Mouse (Mus musculus) forebrain, embryonic 10.5 days (tissue): ENCODE data around the gene Cyp2c23. TPM values are rescaled to one million over a fixed set of nuclear protein-coding genes. Genes with fewer than 3 reads are reported as not detected.

Experiments
- DNase-seq: peaks from one replicate; pipeline ENCODE4 v3.0.0-alpha.2; 2017; ENCODE audit warnings: low spot score; ENCODE audit errors: extremely low spot score
- H3K27ac ChIP-seq: fragments of 300-500 bp; sonication (generic); 2 replicates; pipeline ENCODE4 v1.5.1; 2016; ENCODE audit warnings: mild to moderate bottlenecking
- H3K27me3 ChIP-seq: fragments of 300-500 bp; sonication (generic); 2 replicates; pipeline ENCODE4 v1.6.1; 2016; ENCODE audit warnings: mild to moderate bottlenecking; ENCODE audit not compliant: poor library complexity, severe bottlenecking
- H3K36me3 ChIP-seq: fragments of 300-500 bp; sonication (generic); replicated peaks from 2 replicates; pipeline ENCODE4 v1.6.1; 2016; ENCODE audit warnings: mild to moderate bottlenecking, moderate library complexity
- H3K4me1 ChIP-seq: fragments of 300-500 bp; sonication (generic); 2 replicates; pipeline ENCODE4 v1.6.1; 2016
- H3K4me3 ChIP-seq: fragments of 300-500 bp; sonication (generic); 2 replicates; pipeline ENCODE4 v1.5.1; 2016; ENCODE audit warnings: mild to moderate bottlenecking, moderate library complexity
- H3K9me3 ChIP-seq: fragments of 300-500 bp; sonication (generic); 2 replicates; pipeline ENCODE4 v1.6.1; 2016; ENCODE audit warnings: mild to moderate bottlenecking, moderate library complexity
- WGBS: fragments of 180-500 bp; shearing (Covaris S2); methylation state at CpG from one replicate; pipeline ENCODE4 v1.1.7; 2016; 5-methylcytosine and 5-hydroxymethylcytosine counted together
- polyA plus RNA-seq: library from polyadenylated mRNA; unstranded; fragments of >200 nt; fragmentation: Nextera tagmentation; extraction: Ambion mirVana; gene quantifications from 2 replicates; pipeline ENCODE4 v1.2.1, GENCODE M21; 2016

Cyp2c23 gene
- polyA plus RNA-seq, 1 experiment from 2014 or later, result not detected

DNA sequence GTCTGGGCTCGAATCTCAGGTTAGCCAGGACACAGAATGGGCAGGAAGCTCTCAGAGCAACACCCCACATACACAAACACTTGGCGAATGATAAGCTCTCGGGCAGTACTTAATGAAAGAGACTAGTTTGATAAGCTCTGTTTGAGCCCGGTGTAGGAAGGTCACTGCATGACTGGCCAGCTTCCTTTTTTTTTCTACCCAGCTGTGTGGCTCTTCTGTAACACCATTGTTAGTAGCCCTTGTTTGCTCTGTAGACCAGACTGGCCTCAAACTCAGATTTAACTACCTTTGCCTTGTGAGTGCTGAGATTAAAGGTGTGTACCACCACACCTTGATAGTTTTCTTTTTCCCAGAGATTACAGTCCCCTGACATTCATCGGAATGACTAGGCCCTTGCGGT lies 15.1 kb downstream of the Cyp2c23 start:
- Histone ChIP-seq H3K9me3 (no peaks in the 10 kb centered on the region), H3K36me3 (no peaks in the 10 kb centered on the region), H3K27ac (no peak overlapping the region), H3K4me3 (no peak overlapping the region), H3K27me3 (no peaks in the 10 kb centered on the region), H3K4me1 (no peaks in the 10 kb centered on the region)
- no peak for DNase-seq
- WGBS, result 92% methylated on average over 6 of the region's 6 CpGs

GRCm38 (mm10) chr19:44008784-44009183 lies 20.2 kb downstream of the Cyp2c23 start:
- Histone ChIP-seq H3K36me3 (no peaks in the 10 kb centered on the region), H3K27me3 (no peaks in the 10 kb centered on the region), H3K27ac (no peak overlapping the region), H3K4me1 (peaks cover 6% of the 10 kb centered on the region; the same call in 1 of the 2 replicates), H3K9me3 (no peaks in the 10 kb centered on the region), H3K4me3 (no peak overlapping the region)
- WGBS, result 90% methylated on average over 15 of the region's 15 CpGs
- DNase-seq, result no peak

DNA sequence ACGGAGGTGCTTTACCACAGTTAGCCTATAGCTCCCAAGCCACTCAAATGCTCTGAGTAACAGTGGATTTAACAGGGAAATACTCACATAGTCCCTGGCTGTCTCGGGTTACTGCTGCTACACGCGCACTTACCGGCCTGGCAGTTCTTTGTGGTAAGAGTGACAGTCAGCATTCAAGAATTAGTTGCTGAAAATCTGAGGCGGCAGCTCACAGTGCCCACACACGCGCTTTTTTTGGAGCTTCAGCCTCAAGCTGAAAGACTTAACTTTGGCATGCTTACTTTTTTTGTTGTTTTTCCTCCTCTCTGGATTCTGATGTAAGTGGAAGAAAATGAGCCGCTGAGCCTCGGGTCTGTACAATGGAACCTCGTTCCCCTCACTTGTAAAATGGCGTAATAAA lies 21.8 kb downstream of the Cyp2c23 start:
- Histone ChIP-seq H3K27me3 (no peaks in the 10 kb centered on the region), H3K27ac (no peak overlapping the region), H3K36me3 (no peaks in the 10 kb centered on the region), H3K4me1 (peaks cover 6% of the 10 kb centered on the region; the same call in 1 of the 2 replicates), H3K9me3 (no peaks in the 10 kb centered on the region), H3K4me3 (no peak overlapping the region)
- 73% methylated on average over 12 of the region's 12 CpGs for WGBS
- DNase-seq, result no peak

GRCm38 (mm10) chr19:44005025-44005424 lies 24.0 kb downstream of the Cyp2c23 start:
- no peaks in the 10 kb centered on the region for H3K9me3 ChIP-seq
- no peak overlapping the region for H3K27ac ChIP-seq
- H3K4me1 ChIP-seq, result peaks cover 6% of the 10 kb centered on the region; the same call in 1 of the 2 replicates
- no peak for DNase-seq
- 84% methylated on average over 4 of the region's 4 CpGs for WGBS
- no peak overlapping the region for H3K4me3 ChIP-seq
- H3K36me3 ChIP-seq, result no peaks in the 10 kb centered on the region
- H3K27me3 ChIP-seq, result no peaks in the 10 kb centered on the region

DNA sequence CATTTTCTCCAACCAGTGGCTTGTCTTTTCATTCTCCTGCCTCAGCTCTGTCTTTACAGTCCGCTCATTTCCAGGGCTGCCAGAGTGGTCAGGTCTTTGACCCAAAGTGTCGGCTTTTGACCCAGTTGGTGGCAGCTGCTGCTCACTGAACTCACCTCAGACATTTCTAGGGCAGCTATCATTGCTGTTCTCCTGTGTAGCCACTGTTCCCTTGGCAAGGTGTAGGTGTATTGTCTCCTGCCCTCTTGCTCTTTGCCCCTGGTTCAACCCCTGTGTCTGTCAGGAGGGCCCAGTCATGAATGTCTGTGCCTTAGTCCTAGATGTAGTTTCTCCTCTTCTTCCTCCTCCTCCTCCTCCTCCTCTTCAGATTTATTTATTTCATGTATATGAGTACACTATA lies 24.7 kb downstream of the Cyp2c23 start:
- H3K4me3 ChIP-seq, result no peak overlapping the region
- WGBS, result 81% methylated on average over 2 of the region's 2 CpGs

DNA sequence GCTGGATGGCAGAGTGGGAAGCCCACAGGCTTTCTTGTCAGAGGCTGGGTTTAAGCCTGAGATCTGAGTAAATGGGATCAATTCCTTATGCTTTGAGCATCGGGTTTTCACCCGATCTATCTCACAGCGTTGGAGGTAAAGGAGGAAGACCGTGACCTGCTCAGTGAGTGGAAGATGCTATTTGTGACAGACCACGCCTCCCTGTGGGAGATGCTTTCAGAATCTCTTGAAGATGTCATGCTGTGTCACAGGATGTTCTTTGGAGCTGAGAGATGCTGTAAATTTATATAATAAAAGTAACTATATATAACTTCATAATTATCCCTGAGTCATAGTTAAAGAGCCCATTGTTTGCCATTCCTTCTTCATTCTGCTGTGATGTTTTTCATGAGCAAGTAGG lies 28.3 kb downstream of the Cyp2c23 start:
- WGBS, result 72% methylated on average over 5 of the region's 5 CpGs
- no peak overlapping the region for H3K4me3 ChIP-seq
- H3K27ac ChIP-seq, result no peak overlapping the region
- H3K36me3 ChIP-seq, result no peaks in the 10 kb centered on the region
- H3K9me3 ChIP-seq, result no peaks in the 10 kb centered on the region
- H3K27me3 ChIP-seq, result no peaks in the 10 kb centered on the region
- no peaks in the 10 kb centered on the region for H3K4me1 ChIP-seq
- no peak for DNase-seq

More for the DNA sequence above, 24.7 kb downstream of the Cyp2c23 start:
- Histone ChIP-seq H3K9me3 (no peaks in the 10 kb centered on the region), H3K27me3 (no peaks in the 10 kb centered on the region), H3K4me1 (peaks cover 6% of the 10 kb centered on the region; the same call in 1 of the 2 replicates), H3K27ac (no peak overlapping the region), H3K36me3 (no peaks in the 10 kb centered on the region)
- no peak for DNase-seq

DNA sequence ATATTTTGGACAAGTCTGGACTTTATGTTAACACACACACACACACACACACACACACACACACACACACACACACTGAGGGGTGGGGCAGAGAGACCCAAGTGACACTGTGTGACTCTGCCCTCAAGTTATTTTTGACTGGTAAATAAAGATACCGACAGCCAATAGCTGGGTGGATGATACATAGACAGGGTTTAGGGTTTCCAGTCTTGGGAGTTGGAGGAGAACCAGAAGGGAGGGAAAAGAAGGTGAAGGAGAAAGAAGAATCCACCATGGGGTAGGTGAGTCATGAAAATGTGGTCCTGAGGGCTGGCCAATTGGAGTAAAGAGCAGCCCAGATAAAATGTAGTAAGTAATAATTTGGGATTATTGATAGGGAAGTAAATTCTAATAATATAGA lies 28.9 kb downstream of the Cyp2c23 start:
- DNase-seq, result no peak
- no peak overlapping the region for H3K27ac ChIP-seq
- H3K4me1 ChIP-seq, result no peaks in the 10 kb centered on the region
- no peaks in the 10 kb centered on the region for H3K9me3 ChIP-seq
- H3K4me3 ChIP-seq, result no peak overlapping the region
- no peaks in the 10 kb centered on the region for H3K36me3 ChIP-seq
- 89% methylated on average over 1 of the region's 1 CpGs for WGBS
- H3K27me3 ChIP-seq, result no peaks in the 10 kb centered on the region

- no peaks in the 10 kb centered on the region for H3K36me3 ChIP-seq
- no peak for DNase-seq
- H3K27ac ChIP-seq, result no peak overlapping the region
- 87% methylated on average over 11 of the region's 11 CpGs for WGBS
- H3K9me3 ChIP-seq, result no peaks in the 10 kb centered on the region
- no peaks in the 10 kb centered on the region for H3K27me3 ChIP-seq
- no peak overlapping the region for H3K4me3 ChIP-seq
- no peaks in the 10 kb centered on the region for H3K4me1 ChIP-seq
These were observed 30.0 kb downstream of the Cyp2c23 start for GRCm38 (mm10) chr19:43998802-43999527.

GRCm38 (mm10) chr19:43998101-43998500 lies 30.9 kb downstream of the Cyp2c23 start:
- WGBS, result 92% methylated on average over 10 of the region's 10 CpGs
- no peak overlapping the region for H3K4me3 ChIP-seq
- no peaks in the 10 kb centered on the region for H3K27me3 ChIP-seq
- no peak overlapping the region for H3K27ac ChIP-seq
- H3K36me3 ChIP-seq, result no peaks in the 10 kb centered on the region
- no peak for DNase-seq
- H3K9me3 ChIP-seq, result no peaks in the 10 kb centered on the region
- H3K4me1 ChIP-seq, result no peaks in the 10 kb centered on the region

DNA sequence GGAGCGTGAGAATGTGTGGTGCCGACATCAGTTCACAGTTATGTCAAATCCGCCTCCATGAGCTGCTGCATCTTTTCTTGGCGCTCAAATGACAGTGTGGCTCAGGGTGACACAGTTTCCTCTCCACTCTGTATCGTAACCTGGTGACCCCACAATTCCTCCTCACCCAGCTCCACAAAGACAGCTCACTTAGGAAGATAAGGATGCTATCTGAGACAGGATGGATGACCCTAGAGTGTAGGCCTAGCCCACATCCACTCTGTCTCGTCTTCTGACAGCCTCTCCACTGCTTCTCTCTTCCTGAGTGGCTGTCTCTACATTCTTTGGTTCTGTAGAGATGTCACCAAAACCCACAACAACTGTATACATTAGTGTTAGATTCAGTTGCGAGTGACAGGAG lies 33.6 kb downstream of the Cyp2c23 start:
- no peaks in the 10 kb centered on the region for H3K36me3 ChIP-seq
- WGBS, result 88% methylated on average over 7 of the region's 7 CpGs
- H3K4me3 ChIP-seq, result no peak overlapping the region
- no peak overlapping the region for H3K27ac ChIP-seq
- H3K4me1 ChIP-seq, result no peaks in the 10 kb centered on the region
- no peak for DNase-seq
- no peaks in the 10 kb centered on the region for H3K27me3 ChIP-seq
- no peaks in the 10 kb centered on the region for H3K9me3 ChIP-seq

DNA sequence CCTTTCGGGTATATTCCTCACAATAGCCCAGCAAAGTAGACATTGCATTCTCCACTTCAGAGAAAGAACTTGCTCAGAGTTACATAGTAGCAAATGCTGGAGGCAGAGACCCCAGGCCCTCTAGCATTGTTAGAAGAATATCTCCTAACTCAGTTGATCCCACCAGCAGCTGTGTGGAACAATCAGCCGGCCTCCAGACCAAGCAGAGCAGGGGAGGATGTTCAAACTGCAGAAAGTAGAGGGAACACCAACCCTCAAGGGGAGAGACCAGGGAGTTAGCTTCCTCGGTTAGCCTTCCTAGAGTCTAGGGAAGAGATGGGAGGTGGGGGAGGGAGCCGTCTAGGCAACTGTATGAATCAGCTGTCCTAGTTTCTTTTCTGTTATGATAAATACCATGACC lies 36.5 kb downstream of the Cyp2c23 start:
- Histone ChIP-seq H3K27me3 (peaks cover 1% of the 10 kb centered on the region; the same call in 1 of the 2 replicates), H3K4me3 (no peak overlapping the region), H3K27ac (no peak overlapping the region), H3K4me1 (no peaks in the 10 kb centered on the region), H3K9me3 (no peaks in the 10 kb centered on the region), H3K36me3 (no peaks in the 10 kb centered on the region)
- 73% methylated on average over 4 of the region's 4 CpGs for WGBS
- no peak for DNase-seq

GRCm38 (mm10) chr19:43990362-43990761 lies 38.6 kb downstream of the Cyp2c23 start:
- Histone ChIP-seq H3K27ac (no peak overlapping the region), H3K27me3 (peaks cover 21% of the 10 kb centered on the region), H3K4me3 (no peak overlapping the region), H3K36me3 (no peaks in the 10 kb centered on the region), H3K4me1 (peaks cover 10% of the 10 kb centered on the region), H3K9me3 (no peaks in the 10 kb centered on the region)
- 87% methylated on average over 8 of the region's 8 CpGs for WGBS
- no peak for DNase-seq

DNA sequence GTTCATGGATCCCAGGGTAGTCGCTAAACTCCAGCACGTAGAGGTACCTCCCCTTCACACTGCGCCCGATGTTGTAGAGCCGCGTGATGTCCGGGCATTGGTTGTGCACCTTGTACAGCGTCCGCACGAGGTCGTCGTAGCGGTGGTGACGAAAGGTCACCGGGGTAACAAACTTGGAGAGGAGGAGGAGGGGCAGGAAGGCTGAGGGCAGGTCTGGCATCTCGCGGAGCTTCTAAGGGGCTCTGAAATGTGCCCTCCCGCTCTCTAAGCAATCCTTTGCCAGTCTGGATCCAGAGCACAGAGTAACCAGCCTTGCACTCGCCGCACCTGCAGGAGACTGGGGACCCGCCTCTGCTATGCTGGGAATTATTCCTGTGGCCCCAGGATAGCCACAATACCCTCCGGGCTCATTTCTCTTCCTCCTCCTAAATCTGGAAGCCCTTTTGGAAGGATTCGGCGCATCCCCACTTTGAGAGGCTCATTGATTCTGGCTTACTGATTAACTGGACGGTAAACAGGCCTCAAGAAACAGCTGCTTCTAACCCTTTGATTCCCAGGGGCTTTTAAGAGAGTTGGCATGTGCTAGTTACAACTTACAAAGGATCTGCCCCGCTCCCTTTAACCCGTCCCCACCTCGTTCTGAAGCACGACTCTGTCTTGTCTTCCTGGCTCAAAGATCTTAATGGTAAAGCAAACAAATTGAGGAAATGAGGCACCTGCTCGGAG lies 42.8 kb downstream of the Cyp2c23 start, which contains the start of gene Cpn1:
TSS of gene Cpn1 (minus strand) at position 488 of the 726 bp plus-strand sequence.
- Histone ChIP-seq H3K27me3 (peaks cover 26% of the 10 kb centered on the region), H3K27ac (peak within 1 kb of the TSS; percentile 16; the same call in 1 of the 2 replicates), H3K36me3 (no peaks in the 10 kb centered on the region), H3K4me1 (peaks cover 14% of the 10 kb centered on the region), H3K4me3 (peak within 1 kb of the TSS; percentile 33), H3K9me3 (no peaks in the 10 kb centered on the region)
- WGBS, result 14% methylated on average over 30 of the region's 30 CpGs
- no peak for DNase-seq
